Mouse (Mus musculus) ovary, postnatal 10 days (tissue): Measurements from ENCODE around the gene Ptger4.

Experiments used
- DNase-seq: peaks from one replicate; pipeline ENCODE4 v3.0.0; 2022; ENCODE audit warnings: low spot score

Gene Ptger4

GRCm38 (mm10) chr15:5243959-5244905 lies at the start of gene Ptger4:
Ptger4 (minus strand) TSS chr15:5244187.
- DNase-seq = peak; percentile 92

- no peak for DNase-seq
Measured at GRCm38 (mm10) chr15:5288412-5288811, 44.4 kb upstream of the Ptger4 start.

- DNase-seq = no peak
Measured at GRCm38 (mm10) chr15:5287072-5287471, 43.1 kb upstream of the Ptger4 start.

GRCm38 (mm10) chr15:5281316-5281715 lies 37.3 kb upstream of the Ptger4 start:
- DNase-seq = no peak

- no peak for DNase-seq
Measured at GRCm38 (mm10) chr15:5279831-5280230, 35.8 kb upstream of the Ptger4 start.

- DNase-seq = no peak
Measured at GRCm38 (mm10) chr15:5278525-5278924, 34.5 kb upstream of the Ptger4 start.

- DNase-seq = no peak
Measured at GRCm38 (mm10) chr15:5273981-5274380, 30.0 kb upstream of the Ptger4 start.

- no peak for DNase-seq
Measured at GRCm38 (mm10) chr15:5266095-5266494, 22.1 kb upstream of the Ptger4 start.

GRCm38 (mm10) chr15:5262874-5263504 lies 19.0 kb upstream of the Ptger4 start:
- DNase-seq = no peak

GRCm38 (mm10) chr15:5262095-5262667 lies 18.2 kb upstream of the Ptger4 start:
- DNase-seq = no peak

- no peak for DNase-seq
Measured at GRCm38 (mm10) chr15:5261004-5261403, 17.0 kb upstream of the Ptger4 start.

- no peak for DNase-seq
Measured at GRCm38 (mm10) chr15:5260183-5260582, 16.2 kb upstream of the Ptger4 start.

GRCm38 (mm10) chr15:5250182-5250581 lies 6.2 kb upstream of the Ptger4 start:
- DNase-seq = no peak

GRCm38 (mm10) chr15:5243036-5243958 lies 690 bp downstream of the Ptger4 start:
- DNase-seq = no peak

- no peak for DNase-seq
Measured at GRCm38 (mm10) chr15:5242241-5243035, 1.5 kb downstream of the Ptger4 start.

- no peak for DNase-seq
Measured at GRCm38 (mm10) chr15:5241304-5242201, 2.4 kb downstream of the Ptger4 start.

GRCm38 (mm10) chr15:5240360-5240759 lies 3.6 kb downstream of the Ptger4 start:
- no peak for DNase-seq

GRCm38 (mm10) chr15:5239901-5240300 lies 4.1 kb downstream of the Ptger4 start:
- DNase-seq = no peak

- DNase-seq = no peak
Measured at GRCm38 (mm10) chr15:5239361-5239760, 4.6 kb downstream of the Ptger4 start.

- no peak for DNase-seq
Measured at GRCm38 (mm10) chr15:5238553-5238952, 5.4 kb downstream of the Ptger4 start.
